Mouse (Mus musculus) lung, postnatal 0 days (tissue): ENCODE results near the gene Tmem8. TPM values are rescaled to one million over a fixed set of nuclear protein-coding genes. Genes with fewer than 3 reads are reported as not detected.
A peak's percentile ranks its signal among the peaks of the same experiment; 100 is the strongest.
"Not testable (repeated sequence)": the region's sequence is repeated elsewhere in the genome, so short reads cannot be mapped to it uniquely, and the experiment has no call there.

Experiments used
- ATAC-seq: fragments of 200-750 bp; cut with Nextera tagmentation; 2 replicates; pipeline ENCODE4 v1.8.0; 2017; ENCODE audit warnings: moderate library complexity
- DNase-seq: peaks from one replicate; pipeline ENCODE4 v3.0.0-alpha.2; 2016; ENCODE audit warnings: low spot score
- H3K27ac ChIP-seq: fragments of 300-500 bp; sonication (generic); 2 replicates; pipeline ENCODE4 v1.5.1; 2014; ENCODE audit warnings: antibody characterized with exemption, mild to moderate bottlenecking, low read length, mixed read lengths
- H3K27me3 ChIP-seq: fragments of 300-500 bp; sonication (generic); replicated peaks from 2 replicates; pipeline ENCODE4 v1.6.1; 2014; ENCODE audit warnings: low read length, mixed read lengths; ENCODE audit not compliant: insufficient read depth
- H3K36me3 ChIP-seq: fragments of 300-500 bp; sonication (generic); 2 replicates; pipeline ENCODE4 v1.6.1; 2014; ENCODE audit warnings: low read length, mixed read lengths; ENCODE audit not compliant: insufficient read depth
- H3K4me1 ChIP-seq: fragments of 300-500 bp; sonication (generic); 2 replicates; pipeline ENCODE4 v1.6.1; 2014; ENCODE audit warnings: antibody characterized with exemption, low read depth, low read length, mixed read lengths; ENCODE audit not compliant: insufficient read depth
- H3K4me2 ChIP-seq: fragments of 300-500 bp; sonication (generic); replicated peaks from 2 replicates; pipeline ENCODE4 v1.6.1; 2014; ENCODE audit warnings: low read depth, mild to moderate bottlenecking, low read length, moderate library complexity, mixed read lengths
- H3K4me3 ChIP-seq: fragments of 300-500 bp; sonication (generic); 2 replicates; pipeline ENCODE4 v1.5.1; 2014; ENCODE audit warnings: low read depth, low read length
- H3K9ac ChIP-seq: fragments of 300-500 bp; sonication (generic); replicated peaks from 2 replicates; pipeline ENCODE4 v1.6.1; 2014; ENCODE audit warnings: low read depth, mild to moderate bottlenecking
- H3K9me3 ChIP-seq: fragments of 300-500 bp; sonication (generic); 2 replicates; pipeline ENCODE4 v1.6.1; 2016; ENCODE audit warnings: low read length, mixed read lengths
- CTCF ChIP-seq: IDR thresholded peaks from 2 replicates; pipeline ENCODE4 v1.5.1; 2016; ENCODE audit warnings: antibody characterized with exemption, mild to moderate bottlenecking
- EP300 ChIP-seq: IDR thresholded peaks from 2 replicates; pipeline ENCODE4 v1.6.1; 2016; ENCODE audit warnings: antibody characterized with exemption, mild to moderate bottlenecking, control low read depth
- WGBS: fragments of 180-500 bp; shearing (Covaris S2); extraction: QIAGEN DNeasy Blood & Tissue Kit; methylation state at CpG from one replicate; pipeline ENCODE4 v1.1.7; 2014; 5-methylcytosine and 5-hydroxymethylcytosine counted together
- polyA plus RNA-seq: library from polyadenylated mRNA; unstranded; fragments of >200 nt; fragmentation: Nextera tagmentation; extraction: Ambion mirVana; gene quantifications from 2 replicates; pipeline ENCODE4 v1.2.1, GENCODE M21; 2015

Gene Tmem8
- polyA plus RNA-seq, 1 experiment from 2014 or later = 7.9 TPM

GRCm38 (mm10) chr17:26094531-26095110 is 18.5 kb upstream of the Tmem8 start:
- TF ChIP-seq CTCF (no peak), EP300 (no peak)
- Histone ChIP-seq H3K4me2 (peak overlapping the region; percentile 80), H3K27ac (no peak overlapping the region), H3K27me3 (no peaks in the 10 kb centered on the region), H3K36me3 (no peaks in the 10 kb centered on the region), H3K4me1 (no peaks in the 10 kb centered on the region), H3K9ac (no peak overlapping the region), H3K9me3 (no peaks in the 10 kb centered on the region), H3K4me3 (peak overlapping the region; percentile 43)
- DNase-seq (no peak), ATAC-seq (no peak)
- 26% methylated on average over 9 of the region's 9 CpGs for WGBS

- no peaks in the 10 kb centered on the region for H3K9me3 ChIP-seq
- peak within 1 kb of the TSS; percentile 43 for H3K4me3 ChIP-seq
- H3K36me3 ChIP-seq = no peaks in the 10 kb centered on the region
- TF ChIP-seq EP300 (no peak), CTCF (no peak)
- H3K27ac ChIP-seq = no peak within 1 kb of the TSS
- peak within 1 kb of the TSS; percentile 27; the same call in 1 of the 2 replicates for H3K9ac ChIP-seq
- DNase-seq (peak; percentile 47), ATAC-seq (peak; percentile 65)
- H3K27me3 ChIP-seq = no peaks in the 10 kb centered on the region
- no peaks in the 10 kb centered on the region for H3K4me1 ChIP-seq
- WGBS = 2% methylated on average over 47 of the region's 47 CpGs
- H3K4me2 ChIP-seq = peak within 1 kb of the TSS; percentile 80
These were observed 17.9 kb upstream of the Tmem8 start, which contains the start of gene Nme4 for GRCm38 (mm10) chr17:26095121-26095740. Gene Nme4 (minus strand): TSS chr17:26095602.

GRCm38 (mm10) chr17:26098461-26098860 is 14.6 kb upstream of the Tmem8 start:
- Histone ChIP-seq H3K4me3 (no peak overlapping the region), H3K4me2 (no peak overlapping the region), H3K9me3 (no peaks in the 10 kb centered on the region), H3K9ac (no peak overlapping the region), H3K27ac (no peak overlapping the region), H3K36me3 (no peaks in the 10 kb centered on the region), H3K4me1 (no peaks in the 10 kb centered on the region), H3K27me3 (no peaks in the 10 kb centered on the region)
- WGBS = 85% methylated on average over 7 of the region's 7 CpGs
- ATAC-seq (no peak), DNase-seq (no peak)
- TF ChIP-seq CTCF (no peak), EP300 (no peak)

- H3K4me3 ChIP-seq, ATAC-seq, H3K9me3 ChIP-seq, H3K36me3 ChIP-seq, H3K27ac ChIP-seq, H3K4me2 ChIP-seq, H3K4me1 ChIP-seq, H3K27me3 ChIP-seq, DNase-seq, H3K9ac ChIP-seq: not testable (repeated sequence)
- TF ChIP-seq CTCF = peak; percentile 47
- 61% methylated on average over 3 of the region's 3 CpGs for WGBS
These were observed 13.8 kb upstream of the Tmem8 start for GRCm38 (mm10) chr17:26099316-26099715.

GRCm38 (mm10) chr17:26100166-26100565 is 12.9 kb upstream of the Tmem8 start:
- TF ChIP-seq CTCF = no peak
- TF ChIP-seq EP300 = no peak
- Histone ChIP-seq H3K9me3 (no peaks in the 10 kb centered on the region), H3K9ac (no peak overlapping the region), H3K4me2 (no peak overlapping the region), H3K36me3 (no peaks in the 10 kb centered on the region), H3K27me3 (no peaks in the 10 kb centered on the region), H3K4me3 (no peak overlapping the region), H3K27ac (no peak overlapping the region), H3K4me1 (no peaks in the 10 kb centered on the region)
- no peak for DNase-seq
- ATAC-seq = no peak
- WGBS = 44% methylated on average over 2 of the region's 2 CpGs

DNA sequence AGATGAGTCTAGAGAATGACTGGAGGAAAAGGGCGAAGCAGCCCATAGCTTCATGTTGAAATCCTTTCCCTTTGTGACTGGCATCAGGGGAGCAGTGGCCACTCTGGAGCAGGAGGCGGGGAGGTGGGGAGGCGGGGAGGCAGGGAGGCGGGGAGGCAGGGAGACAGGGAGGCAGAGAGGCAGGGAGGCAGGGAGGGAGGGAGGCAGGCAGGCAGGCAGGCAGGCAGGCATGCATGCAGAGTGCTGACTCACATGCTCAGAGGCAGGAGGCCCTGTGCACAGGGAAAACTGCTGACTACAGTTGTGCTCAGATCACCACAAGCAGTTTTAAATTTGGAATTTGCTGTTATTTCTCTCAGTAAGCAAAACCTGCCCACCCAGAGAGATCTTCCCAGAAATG is 11.6 kb upstream of the Tmem8 start:
- Histone ChIP-seq H3K36me3 (no peaks in the 10 kb centered on the region), H3K27me3 (no peaks in the 10 kb centered on the region), H3K4me3 (no peak overlapping the region), H3K9ac (no peak overlapping the region), H3K4me2 (no peak overlapping the region), H3K27ac (no peak overlapping the region), H3K4me1 (no peaks in the 10 kb centered on the region), H3K9me3 (no peaks in the 10 kb centered on the region)
- no peak for TF ChIP-seq CTCF
- TF ChIP-seq EP300 = no peak
- peak; percentile 26; the same call in 1 of the 2 replicates for ATAC-seq
- no peak for DNase-seq
- 30% methylated on average over 3 of the region's 4 CpGs for WGBS
